Mouse (Mus musculus) left cerebral cortex, adult 11 months (tissue): ENCODE results near the gene Fndc5.

Experiments
- DNase-seq: peaks from one replicate; pipeline ENCODE4 v3.0.0; 2022; ENCODE audit warnings: low spot score

Gene Fndc5

DNA sequence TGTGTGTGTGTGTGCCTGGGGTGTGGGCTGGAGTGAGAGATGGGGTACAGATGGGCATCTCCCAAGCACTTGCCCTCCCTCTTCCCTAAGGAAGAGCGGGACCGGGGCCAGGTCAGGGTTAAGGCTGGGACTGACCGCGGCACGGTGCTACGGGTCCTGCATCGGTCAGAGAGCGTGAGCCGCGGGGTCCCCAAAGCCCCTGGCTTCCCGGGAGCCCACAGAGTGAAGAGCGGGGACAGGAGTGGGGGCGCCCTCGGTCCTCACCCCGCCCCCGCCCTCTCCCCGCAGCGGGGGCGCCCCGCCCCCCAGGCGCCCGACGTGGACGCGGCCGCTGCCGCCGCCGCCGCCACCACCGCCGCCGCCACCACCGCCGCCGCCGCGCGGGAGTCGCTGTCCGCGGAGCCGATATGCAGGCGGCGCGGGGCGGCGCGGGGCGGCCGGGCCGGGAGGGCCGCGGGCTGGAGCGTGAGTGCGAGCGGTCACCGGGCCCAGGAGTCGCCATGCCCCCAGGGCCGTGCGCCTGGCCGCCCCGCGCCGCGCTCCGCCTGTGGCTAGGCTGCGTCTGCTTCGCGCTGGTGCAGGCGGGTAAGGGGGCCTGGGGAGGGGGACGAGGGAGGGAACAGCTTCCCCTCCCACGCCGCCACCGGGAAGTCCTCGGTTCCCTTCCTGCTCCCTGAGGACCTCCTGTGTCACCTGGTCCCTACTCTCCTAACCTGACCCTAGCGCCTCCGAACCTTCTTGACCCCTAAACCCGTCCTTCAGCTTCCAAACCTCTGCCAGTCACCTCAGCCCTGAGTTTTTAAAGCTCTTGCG, at the start of gene Fndc5:
Gene Fndc5, plus strand, starts transcription at position 421 of the 813 bp plus-strand sequence.
- DNase-seq = no peak

- no peak for DNase-seq
These were observed 48.9 kb upstream of the Fndc5 start for GRCm38 (mm10) chr4:129087850-129088249.

GRCm38 (mm10) chr4:129095276-129095675, 41.5 kb upstream of the Fndc5 start:
- DNase-seq = no peak

DNA sequence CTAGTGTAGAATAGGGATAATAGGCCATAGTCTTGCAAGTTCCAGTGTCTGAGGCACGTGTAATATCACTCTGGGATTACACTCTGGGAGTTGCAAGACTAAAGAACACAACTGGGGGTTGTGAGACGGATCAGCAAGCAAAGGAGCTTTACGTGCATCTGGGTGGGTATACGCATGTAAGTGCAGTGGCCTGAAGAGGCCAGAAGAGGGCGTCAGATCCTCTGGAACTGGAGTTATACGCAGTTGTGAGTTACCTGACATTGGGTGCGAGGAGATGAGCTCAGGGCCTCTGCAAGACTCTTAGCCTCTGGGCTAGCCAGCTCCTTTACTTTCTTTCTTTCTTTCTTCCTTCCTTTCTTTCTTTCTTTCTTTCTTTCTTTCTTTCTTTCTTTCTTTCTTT, 39.8 kb upstream of the Fndc5 start:
- no peak for DNase-seq

GRCm38 (mm10) chr4:129102133-129102829, 34.5 kb upstream of the Fndc5 start:
- no peak for DNase-seq

- no peak for DNase-seq
These were observed 31.4 kb upstream of the Fndc5 start, which contains the start of gene Tmem54 for GRCm38 (mm10) chr4:129105356-129105755. Tmem54 (plus strand) TSS chr4:129105548.

- DNase-seq = no peak
These were observed 30.7 kb upstream of the Fndc5 start for GRCm38 (mm10) chr4:129106073-129106472.

DNA sequence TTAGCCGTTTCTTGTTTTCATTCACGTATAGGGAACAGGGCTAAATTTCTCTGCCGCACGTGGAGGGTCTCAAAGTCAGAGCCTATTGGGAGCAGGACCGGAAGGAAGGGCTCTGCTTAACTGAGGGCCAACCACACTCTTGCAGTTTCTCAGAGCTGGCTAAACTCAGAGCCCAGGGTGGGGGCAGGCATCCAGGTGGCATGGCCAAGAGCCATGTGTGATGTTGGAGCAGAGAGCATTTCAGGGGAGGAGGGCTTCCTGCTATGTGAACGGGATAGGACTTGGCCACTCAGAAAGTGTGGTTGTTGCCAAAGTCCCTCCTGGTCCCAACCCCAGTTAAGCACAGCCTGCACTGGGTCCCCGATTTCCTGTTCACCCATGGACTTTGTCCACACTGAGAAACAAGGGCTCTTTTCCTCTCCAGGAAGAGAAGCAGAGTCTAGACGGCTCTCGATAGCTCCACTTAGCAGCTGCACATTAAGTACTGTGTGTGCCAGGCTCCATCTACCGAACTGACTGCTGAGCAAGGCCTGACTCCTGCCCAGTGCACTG, 29.4 kb upstream of the Fndc5 start:
- DNase-seq = no peak

DNA sequence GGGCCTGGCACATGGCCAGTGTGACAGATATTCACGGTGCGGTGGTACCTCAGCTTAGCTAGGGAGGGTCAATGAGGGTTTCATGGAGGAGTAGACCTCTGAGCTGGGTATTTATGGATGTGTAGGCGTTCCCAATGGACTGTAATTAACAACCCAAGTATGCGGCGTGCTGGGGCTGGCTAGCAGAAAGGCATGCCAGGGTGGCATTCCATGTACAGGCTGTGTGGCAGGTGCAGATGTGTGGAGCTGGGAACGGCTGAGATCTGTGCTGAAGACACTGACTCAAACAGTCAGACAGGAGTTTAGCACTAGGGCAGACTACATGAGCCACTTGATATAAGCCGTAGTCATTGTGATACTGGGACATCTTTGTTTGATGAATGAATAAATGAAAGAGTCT, 28.2 kb upstream of the Fndc5 start:
- DNase-seq = no peak

DNA sequence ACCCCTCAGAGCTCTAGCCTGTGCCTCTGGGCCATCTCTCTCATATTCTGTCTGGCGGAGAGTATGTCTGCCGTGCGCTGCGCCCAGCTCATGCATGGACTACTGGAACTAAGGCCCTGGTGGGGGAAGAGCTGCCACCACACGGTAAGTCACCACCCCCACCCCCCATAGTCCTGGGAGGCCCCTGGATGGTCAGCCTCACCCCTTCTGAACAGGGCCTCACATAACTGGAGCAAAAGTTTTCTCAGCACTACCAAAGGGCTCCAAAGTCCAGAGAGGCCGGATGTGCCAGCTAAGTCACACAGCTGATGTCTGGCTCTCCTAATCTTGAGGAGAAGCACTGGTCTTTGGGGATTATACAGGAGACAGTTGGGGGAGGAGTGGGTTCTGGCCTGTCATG, 26.0 kb upstream of the Fndc5 start:
- DNase-seq = no peak

DNA sequence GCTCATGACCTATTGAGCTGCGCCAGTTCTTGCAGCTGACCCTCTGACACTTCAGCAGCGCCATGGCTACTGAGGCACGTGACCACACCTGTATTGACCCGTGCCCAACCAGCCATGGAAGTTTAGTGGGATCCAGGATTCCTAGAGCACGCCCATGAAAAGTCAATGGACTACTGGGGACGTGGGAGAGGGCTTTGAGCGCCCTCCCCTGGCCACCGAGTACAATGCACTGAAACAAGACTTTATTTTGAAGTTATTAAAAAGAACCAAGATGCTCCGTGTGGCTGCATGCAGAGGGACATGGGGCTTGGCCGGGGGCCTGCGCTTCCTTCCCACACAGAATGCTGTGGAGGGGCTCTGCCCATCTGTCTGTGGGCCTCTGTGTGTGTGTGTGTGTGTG, 25.4 kb upstream of the Fndc5 start:
- no peak for DNase-seq

GRCm38 (mm10) chr4:129112231-129112630, 24.6 kb upstream of the Fndc5 start:
- DNase-seq = no peak

DNA sequence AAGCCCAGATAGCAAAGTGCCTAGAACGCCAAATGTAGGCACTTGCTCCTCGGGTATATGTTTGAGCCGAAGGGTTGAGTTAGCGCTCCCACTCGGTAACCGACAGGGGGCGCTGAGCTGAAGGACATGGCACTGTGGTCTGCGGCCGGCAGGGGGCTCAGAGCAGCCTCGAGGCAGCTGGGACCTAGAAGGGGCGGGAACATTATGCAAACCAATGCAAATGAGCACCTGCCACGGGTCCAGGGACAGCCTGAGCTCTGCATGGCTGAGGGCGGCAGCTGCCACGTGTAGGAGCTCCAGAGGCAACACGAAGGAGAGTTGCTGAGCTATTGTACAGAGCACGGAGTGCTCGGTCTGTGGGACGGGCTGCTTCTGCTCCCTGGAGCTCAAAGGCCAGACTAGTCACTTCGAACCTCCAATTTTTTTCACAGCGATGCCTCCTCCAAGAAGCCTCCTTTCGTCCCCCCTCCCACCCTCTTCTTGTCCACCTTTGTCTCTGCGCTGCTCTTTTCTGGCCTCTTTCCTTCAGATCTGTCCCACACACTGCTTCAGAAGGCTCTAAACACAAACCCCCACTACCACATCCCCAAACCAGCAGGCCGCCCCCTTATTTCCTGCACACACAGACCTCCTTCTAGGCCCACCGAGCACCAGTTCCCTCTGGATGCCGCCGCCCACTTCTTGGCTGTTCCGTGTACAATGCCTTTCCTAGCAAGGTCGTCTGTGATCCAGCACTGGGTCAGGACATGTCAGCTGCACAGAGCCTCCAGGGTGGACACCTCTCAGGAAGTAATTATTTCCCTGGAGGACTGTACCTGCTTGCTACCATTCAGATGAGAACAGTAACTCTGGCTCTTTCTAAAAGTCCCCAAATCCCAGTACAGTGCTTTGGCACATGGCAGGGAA, 23.5 kb upstream of the Fndc5 start:
- peak; percentile 86 for DNase-seq

DNA sequence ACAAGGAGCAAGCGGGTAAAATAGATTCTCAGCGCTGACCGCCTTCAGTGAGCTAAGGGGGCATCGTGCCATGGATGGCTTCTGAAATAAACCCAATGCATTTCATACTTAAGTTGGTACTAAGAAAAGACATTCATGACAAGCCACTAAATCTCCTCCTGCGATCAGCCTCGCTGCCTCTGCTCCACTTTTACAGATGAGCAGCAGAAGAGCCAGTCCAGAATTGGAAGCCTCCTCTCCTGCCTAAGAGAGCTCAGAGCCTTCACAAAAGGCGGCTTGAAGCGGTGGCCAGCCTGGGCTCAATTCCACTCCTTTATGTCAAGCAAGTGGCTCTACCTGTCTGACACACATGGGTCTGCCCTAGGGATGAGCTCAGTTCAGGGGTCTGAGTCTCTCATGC, 20.1 kb upstream of the Fndc5 start:
- no peak for DNase-seq

GRCm38 (mm10) chr4:129117720-129118510, 18.9 kb upstream of the Fndc5 start:
- DNase-seq = no peak

DNA sequence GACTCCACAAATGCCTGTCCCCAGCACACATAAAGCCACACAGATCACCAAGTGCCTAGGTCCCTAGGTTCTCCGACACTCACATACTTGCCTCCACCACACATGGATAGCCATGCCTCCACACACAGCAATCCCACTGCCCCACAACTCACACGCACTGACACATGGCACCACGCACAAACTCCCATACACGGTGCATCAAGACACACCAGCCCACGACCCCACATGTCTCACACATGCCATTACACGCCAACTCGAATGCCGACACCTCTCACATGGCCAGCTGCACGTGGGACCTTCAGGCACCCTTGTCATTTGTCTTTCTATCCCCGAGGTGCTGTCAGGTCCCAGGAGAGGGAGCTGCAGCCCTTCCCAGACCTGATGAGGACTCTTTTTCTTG, 17.1 kb upstream of the Fndc5 start:
- DNase-seq = no peak

- no peak for DNase-seq
These were observed 16.0 kb upstream of the Fndc5 start for GRCm38 (mm10) chr4:129120520-129121445.

- DNase-seq = no peak
These were observed 15.2 kb upstream of the Fndc5 start, which contains the start of gene Hpca for GRCm38 (mm10) chr4:129121569-129122086. Hpca (minus strand) TSS chr4:129122036.

GRCm38 (mm10) chr4:129122107-129122506, 14.7 kb upstream of the Fndc5 start:
- no peak for DNase-seq

- no peak for DNase-seq
These were observed 14.1 kb upstream of the Fndc5 start for GRCm38 (mm10) chr4:129122719-129123118.
